Mouse (Mus musculus): Measurements from ENCODE around the gene Elof1.

The Elof1 gene

DNA sequence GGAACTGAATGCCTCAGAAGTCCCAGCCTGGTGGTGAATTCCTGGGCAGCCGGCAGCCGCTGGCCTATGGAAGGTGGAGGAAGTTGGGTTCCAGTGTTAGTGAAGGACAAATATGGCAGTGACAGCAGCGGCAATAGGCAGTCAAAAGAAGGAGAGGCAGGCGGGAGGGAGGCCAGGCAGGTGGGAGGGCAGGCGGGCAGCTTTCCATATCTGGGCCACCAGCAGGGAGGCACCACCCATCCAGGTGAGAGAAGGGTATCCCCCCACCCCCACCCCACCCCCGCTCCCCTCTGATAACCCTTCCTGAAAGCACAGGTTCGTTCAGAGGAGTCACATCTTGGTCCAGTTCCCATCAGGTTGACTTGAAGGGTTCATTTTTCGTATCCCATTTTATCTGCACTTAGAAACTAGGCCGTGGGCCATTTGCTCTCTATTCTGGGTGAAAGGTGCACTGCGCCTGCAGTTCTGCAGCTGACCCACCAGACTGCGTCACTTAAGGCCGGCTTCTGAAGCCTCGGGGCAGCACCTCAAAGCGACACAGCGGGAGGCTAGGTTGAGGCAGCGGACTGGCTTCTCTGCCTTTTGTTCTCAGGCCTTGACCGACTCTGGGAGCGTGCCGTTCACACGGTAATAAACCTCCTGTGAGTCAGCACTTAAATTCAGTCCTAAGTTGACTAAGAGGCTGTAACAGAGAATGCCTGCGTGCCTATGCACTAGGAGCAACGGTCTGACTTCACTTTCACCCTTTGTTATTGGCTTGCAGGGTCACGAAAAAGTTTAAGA, 20.0 kb upstream of the Elof1 start:
- peak; percentile 44 for DNase-seq (ENCODE audit: low spot score)

DNA sequence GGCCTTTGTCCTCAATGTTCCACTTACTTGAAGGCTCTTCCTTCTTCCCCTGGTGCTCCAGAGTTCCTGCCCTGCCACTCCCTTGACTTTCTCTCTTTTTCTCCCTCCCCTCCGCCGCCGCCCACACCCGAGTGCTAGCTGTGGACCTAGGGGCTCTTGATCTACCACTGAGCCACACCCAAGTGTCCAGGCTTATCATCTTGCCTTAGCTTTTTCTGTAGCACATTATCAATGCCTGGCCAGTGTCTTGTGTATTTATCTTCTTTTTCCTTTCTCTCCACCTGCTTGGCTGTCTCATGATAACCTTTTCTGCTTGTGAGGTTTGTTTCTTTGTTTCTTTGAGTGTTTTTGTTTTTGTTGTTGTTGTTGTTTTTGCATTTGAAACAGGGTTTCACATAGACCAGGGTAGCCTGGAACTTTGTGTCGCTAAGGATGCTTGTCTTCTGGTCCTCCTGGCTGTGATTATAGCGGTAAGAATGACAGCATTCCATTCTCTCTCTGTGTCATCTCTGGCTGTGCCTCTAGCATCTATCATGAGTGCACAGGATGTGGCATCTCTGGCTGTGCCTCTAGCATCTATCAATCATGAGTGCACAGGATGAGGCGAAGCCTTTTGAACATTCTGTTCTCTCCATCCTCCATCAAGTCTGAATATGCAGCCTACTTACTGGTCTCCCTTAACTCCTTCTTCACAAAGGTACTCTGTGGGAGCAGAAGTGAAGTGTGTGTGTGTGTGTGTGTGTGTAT, 18.8 kb upstream of the Elof1 start, which contains the start of gene Acp5:
Gene Acp5, minus strand, starts transcription at position 68 of the 747 bp plus-strand sequence.
- DNase-seq (ENCODE audit: low spot score): peak; percentile 87

DNA sequence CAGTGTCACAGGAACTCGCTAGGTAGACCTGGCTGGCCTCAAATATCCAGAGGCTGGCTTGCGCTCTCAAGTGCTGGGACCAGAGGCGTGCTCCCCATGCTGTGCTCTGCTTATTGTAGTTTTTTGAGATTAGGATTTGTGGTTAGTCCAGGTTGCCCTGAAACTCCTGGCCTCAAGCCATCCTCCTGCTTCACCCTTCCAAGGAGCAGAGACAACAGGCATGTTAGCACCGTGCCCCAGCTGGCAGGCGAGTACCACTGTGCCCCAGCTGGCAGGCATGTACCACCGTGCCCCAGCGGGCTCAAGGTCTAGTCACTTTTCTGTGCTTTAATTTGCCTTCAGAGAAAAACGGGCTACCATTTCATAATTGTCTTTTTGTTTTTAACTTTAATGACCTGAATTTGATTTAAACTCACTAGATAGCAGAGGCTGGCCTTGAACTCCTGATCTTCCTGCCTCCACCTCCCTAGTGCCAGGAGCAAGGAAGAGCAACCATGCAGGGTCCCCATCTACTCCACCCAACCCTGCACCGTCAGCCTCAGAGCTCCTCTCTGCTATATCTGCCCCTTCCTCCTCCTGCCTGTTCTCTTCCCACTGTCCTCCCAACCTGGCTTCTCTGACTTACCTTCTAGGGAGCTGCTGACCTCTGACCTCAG, 18.1 kb upstream of the Elof1 start:
- no peak for DNase-seq (ENCODE audit: low spot score)

DNA sequence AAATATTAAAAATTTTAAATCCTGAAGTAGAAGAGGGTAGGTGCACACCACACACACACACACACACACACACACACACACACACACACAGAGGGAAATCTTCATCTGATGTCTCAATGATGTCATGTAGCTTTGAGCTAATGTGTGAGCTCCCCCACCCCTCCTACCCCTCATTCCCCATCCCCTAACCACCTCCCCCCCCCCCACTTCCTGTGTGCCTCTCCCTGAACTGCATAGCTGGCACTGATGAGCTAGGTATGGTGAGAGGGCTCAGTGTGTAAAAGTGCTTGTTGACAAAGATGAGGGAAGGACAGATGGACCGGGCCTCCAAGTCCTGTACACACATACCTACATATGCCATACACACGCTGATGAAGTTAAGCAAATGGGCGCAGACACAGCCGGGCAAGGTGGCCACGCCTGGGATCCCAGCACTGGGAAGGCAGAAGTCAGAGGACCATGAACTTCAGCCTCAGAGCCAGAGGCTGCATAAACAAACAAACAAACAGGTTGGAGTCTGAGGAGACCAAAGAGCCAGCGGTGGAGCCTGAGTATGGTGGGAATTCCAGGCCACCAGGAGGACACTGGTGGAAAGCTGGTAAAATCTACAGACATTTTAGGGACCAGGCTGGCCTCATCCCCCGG, 17.4 kb upstream of the Elof1 start:
- peak; percentile 30 for DNase-seq (ENCODE audit: low spot score)

DNA sequence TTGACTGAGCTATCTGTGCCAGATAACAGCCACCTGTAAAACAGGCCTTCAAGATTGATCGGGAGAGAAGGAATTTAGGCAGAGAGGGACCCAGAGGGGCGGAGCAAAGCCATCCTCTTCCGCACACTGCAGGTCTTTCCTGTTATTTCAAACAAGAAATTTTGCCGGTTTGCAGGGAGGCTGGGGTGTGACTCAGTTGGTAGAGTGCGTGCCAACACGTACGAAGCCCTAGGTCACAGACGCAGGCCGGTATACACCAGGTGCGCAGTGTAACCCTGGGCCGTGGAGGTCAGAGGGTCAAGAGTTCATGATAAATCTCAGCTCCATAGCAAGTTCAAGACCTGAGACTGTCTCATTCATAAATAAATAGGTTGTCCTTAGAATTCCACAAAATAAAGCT, 15.2 kb upstream of the Elof1 start:
- DNase-seq (ENCODE audit: low spot score): no peak

DNA sequence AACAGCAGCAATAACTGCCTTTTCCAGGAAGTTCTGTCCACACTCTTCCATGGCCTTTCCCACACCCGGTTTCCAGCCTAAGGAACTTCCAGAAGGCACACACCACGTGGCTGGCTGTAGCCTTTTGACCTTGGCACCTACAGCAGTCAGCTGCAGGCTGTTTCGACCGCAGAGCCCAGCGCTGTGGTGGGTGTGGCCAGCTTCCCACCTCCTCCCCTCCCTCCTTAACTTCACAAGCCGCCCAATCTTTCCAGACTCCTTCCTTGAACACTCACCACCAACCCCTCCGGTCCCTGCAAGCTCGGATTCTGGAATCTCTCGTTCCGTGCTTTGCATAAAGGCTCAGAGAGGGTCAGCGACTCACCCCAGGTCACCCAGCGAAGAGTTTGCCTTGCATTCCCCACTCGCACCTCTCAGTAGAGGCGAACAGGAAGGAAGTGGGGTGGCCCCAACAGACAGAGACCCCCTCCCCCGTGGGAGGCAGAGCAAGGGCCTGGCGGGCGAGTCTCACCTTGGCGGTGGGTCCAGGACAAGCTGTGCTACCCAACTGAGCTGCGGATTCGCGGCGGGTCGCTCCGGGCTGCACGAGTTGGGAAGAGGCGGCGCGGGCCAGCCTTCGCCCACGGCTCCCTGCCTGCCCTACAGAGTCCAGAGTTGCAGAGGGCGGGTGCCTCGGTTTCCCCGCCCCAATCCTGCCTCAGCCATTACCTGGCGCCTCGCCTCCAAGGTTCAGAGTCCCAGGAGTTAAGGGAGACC, 14.4 kb upstream of the Elof1 start:
- DNase-seq (ENCODE audit: low spot score): peak; percentile 45

DNA sequence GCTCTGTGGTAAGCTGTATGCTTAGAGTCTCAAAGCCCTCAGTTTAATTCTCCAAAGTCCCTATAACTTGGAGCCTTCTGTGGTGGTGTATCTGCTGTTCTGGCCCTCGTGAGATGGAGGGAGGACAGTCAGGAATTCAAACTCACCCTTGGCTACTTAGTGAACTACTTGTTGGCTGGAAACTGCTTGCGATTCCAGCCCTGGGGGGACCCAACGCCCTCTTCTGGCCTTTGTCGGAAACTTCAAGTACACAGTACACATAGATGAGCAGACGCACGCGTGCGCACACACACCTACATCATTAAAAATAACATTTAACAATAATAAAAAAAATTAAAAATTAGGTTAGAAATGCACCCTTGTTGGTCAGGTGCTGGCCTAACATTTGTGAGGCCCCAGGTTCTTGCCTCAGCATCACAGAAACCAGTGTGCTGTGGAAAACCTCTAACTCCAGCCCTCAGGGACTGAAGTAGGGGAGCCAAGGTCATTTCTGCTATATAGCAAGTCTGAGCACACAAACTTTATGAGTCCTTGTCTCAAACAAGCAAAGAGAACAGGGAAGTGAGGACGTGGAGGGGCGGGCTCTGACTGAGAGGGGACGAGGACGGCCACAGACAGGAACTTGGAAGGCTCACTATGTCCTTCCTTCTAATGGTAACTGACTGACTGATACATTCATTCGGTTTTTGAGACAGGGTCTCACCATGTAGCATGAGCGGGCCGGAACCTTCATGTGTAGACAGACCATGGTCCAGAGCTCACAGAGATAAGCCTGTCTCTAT, 8.5 kb upstream of the Elof1 start:
- no peak for DNase-seq (ENCODE audit: low spot score)

DNA sequence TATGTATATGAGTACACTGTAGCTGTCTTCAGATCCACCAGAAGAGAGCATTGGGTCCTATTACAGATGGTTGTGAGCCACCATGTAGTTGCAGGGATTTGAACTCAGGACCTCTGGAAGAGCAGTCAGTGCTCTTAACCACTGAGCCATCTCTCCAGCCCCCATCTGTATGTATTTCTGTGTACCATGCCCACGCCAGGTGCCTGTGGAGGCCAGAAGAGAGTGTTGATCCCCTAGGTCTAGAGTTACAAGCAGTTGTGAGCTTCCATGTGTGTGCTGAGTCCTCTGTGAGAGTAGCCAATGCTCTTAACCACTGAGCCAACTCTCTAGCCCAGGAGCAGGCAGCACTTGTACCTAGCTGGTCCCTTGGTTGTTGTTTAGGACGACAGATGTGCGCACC, 7.2 kb upstream of the Elof1 start:
- DNase-seq (ENCODE audit: low spot score): no peak

DNA sequence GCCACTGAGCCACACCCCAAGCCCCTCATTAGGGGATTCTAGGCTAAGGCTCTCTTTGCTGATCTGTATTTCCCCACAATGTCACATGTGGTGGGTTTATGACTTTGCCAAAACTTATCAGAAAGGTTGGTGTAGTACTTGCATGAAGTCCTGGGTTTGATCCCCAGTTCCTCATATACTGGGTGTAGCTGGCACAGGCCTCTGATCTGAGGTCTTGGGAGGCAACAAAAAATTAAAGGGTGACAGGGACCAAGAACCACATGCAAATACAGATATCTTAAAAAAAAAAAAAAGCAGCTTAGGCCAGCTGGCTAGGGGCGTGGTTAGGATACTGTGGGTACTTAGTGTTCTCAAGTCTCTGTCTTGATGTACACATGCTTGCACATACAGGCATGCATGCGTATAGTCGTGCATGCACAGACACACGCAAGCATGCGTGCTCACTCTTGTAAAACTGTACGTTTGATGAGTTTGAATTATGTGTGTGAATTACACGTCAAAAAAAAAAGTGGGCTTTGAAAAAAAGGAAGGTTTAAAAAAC, 6.2 kb upstream of the Elof1 start:
- DNase-seq (ENCODE audit: low spot score): peak; percentile 40

DNA sequence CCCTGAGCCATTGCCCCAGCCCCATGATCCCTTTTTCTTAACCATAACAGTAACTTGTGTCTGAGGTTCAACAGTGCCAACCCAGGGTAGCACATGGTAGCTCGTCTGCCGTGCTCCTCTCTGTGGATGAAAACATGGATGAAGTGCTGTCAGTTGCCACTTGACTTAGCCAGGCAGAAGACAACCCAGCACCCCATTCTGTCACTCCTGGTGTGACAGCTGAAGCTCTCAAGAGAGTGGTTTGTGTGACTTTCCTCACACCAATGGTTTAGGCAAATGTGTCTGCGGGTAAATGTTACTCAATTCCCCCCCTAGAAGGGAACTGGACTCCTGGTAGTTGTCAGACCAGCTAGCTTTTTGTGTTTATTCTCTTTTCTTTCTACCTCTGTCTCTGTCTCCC, 5.0 kb upstream of the Elof1 start:
- no peak for DNase-seq (ENCODE audit: low spot score)

DNA sequence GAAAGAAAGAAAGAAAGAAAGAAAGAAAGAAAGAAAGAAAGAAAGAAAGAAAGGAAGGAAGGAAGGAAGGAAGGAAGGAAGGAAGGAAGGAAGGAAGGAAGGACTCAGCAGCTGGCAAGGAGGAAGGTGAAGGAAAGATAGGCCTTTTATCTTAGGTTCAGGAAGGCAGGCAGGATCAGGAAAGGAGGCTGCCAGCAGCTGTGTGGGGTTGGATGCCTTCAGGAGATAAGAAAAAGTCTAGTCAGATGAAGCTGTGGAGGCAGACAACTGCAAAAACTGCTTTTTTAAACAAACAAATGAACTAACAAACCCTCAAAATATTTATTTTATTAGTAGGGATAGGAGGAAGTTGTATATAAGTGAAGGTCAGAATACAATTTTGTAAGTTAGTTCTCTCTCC, 4.6 kb upstream of the Elof1 start:
- no peak for DNase-seq (ENCODE audit: low spot score)

DNA sequence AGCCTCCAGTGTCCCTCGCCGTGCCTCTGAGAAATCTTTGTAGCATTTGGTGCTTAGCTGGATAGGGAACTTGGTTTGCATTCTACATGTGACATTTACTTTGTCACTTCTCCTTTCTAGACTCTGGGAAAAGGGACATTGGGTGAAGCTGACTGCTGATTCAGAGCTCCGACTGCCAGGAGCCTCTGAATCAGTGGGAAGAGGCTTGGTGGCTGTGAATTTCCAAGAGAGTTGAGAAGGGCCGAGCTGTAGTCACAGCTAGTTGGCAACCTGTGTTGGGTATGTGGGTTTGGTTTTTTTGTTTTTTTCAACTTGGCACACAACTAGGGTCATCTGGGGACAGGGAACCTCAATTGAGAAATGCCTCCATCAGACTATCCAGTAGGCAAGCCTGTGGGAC, 2.6 kb upstream of the Elof1 start:
- no peak for DNase-seq (ENCODE audit: low spot score)

DNA sequence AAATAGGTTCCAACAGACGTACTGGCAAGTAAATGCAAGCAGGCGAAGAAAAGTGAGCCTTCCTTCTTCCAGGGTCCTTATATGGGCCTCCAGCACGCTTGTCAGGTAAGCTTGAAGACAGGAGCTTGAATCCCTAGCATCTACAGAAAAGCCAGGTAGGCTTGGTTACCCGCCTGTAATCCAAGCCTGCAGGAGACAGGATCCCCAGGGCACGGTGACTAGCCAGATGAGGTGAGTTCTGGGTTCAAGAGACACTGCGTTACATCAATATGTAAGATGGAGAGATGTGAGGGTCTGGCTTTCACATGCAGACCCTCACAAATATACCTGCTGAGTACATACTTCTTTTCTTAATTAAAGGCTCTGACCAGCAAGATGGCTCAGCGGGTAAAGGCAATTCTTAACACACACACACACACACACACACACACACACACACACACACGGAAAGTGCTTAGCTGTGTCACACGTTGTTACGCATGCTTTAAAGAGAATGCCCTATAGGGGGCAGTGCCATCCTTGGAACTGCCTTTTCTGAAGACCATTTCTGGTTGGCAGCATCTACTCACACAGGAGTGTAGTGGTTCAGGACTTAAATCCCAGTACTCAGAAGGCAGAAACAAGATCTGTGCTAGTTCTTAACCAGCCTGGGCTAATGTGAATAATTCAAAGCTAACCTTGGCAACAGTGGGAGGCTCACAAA, 933 bp upstream of the Elof1 start:
- peak; percentile 86 for DNase-seq (ENCODE audit: low spot score)

DNA sequence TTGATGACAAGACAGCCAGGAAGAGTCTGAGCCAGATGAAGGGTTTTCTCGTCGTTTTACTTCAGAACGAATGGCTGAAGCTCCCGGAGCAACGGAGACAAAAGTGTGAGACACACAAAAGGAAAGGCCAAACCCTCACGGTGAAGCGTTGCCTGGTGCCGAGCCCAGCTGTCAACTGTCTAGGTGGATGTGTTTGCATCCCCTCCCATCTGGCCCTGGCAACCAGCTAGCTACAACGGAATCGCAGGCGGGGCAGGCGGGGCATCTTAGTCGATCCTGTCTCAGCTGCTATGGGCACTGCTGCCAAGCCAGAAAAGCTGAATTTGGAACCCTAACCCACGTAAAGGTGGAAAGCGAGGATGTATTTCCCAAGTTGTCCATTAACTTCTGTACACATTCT, 886 bp downstream of the Elof1 start:
- DNase-seq (ENCODE audit: low spot score): no peak

DNA sequence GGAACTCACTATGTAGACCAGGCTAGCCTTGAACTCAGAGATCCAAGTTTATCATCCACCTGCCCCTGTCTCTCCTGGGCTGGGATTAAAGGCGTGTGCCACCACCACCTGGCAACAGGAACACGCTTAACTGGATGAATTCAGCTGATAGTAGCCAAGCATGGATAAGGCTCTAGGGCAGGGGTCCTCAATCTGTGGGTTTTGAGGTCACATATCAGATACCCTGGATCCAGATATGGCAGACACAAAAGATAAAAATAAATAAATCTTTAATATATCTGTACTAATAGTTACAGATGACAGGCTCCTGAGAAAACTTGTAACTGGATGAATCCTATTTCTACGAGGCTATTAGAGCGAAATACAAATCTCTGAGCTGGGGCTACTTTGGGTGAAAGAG, 1.3 kb downstream of the Elof1 start:
- no peak for DNase-seq (ENCODE audit: low spot score)

DNA sequence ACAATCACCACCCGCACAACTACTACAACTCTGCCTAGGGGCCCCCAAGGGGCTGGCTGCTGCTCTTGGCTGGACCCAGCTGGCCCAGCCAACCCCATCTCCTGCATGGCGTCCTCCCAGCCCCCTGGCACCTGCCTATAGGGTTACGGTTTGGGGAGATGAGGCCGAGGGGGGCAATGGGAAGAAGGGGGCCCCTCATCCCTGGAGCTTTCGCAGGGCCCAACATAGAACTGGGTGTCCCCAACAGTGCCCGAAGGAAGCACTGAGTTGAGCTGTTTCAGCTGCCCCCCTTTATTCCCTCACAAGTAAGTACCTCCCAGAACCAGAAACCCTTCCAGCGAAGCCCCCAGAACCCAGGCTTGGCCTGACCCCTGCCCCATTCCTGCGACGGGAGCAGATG, 8.8 kb downstream of the Elof1 start:
- DNase-seq (ENCODE audit: low spot score): no peak

DNA sequence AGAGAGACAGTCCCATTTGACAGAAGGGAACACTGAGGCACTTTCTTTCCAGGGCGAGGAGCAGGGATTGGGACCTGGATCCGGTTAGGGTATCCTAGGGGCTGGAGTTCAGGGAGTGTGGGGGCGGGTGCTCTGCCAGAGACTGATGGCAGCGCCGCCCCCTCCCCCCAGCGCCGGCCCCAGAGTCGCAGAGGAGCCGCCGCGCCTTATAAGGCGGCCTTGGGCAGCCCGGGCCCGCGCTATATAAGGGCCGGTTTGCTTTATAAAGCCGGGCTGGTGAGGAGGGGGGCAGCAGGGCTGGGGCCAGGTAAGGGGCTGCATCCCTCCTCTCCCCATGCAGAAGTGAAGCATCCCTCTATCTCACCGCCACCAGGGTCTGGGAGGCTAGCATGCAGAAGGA, 17.1 kb downstream of the Elof1 start:
- DNase-seq (ENCODE audit: low spot score): no peak

DNA sequence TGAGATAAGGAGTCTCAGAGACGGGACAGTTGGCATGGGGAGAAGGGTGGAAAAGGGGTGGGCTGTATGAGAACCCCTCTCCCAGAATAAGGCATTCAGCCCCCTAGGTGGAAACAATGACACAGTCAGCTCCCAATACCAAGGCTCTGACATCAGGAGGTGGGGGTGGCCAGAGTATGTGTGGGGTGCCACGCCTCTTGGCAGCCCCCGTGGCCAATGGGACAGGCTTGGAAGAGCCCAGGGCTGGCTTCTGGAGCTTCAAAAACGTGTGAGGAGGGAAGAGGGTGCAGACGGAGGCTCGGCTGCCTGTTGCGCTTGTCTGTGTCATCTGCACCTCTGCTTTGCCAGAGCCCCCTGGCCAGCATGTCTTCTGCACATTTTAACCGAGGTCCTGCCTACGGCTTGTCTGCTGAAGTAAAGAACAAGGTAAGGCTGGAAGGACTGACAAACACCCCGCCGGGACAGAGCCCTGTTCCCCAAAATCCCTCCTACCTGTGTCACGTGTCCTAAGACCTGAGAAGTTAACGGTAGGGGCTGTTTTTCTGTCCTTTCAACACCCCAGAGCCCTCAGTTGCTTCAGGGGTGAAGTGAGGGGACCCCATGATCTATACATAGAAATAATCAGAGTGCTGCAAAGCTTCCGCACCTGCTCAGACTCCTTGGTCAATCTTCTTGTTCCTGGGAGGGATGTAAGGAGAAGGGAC, 17.8 kb downstream of the Elof1 start, which contains the start of gene Cnn1:
Gene Cnn1, plus strand, starts transcription at position 224 of the 704 bp plus-strand sequence.
- no peak for DNase-seq (ENCODE audit: low spot score)

DNA sequence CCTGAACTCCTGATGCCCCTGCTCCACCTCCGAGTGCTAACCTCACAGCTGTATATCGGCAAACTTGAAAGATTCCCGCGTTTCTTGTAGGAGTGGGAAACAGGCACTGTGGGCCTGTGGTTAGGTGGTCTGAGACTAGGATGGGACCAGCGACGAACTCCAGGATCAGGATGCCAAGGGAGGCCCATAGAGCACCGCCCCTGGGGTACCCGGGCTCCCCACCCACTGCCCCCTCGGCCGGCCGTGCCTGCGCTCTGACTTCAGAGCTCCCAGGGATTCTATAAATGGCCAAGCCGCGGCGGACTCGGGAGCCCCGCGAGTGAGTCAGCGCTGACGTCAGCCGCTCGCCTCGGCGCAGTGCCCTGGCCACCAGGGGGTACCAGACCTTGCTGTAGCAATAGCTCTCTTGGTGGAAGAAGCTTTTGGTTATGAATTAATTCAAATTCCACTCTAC, 21.1 kb downstream of the Elof1 start:
- DNase-seq (ENCODE audit: low spot score): peak; percentile 58
